Mouse (Mus musculus): ENCODE results near the gene Parva.

DNA sequence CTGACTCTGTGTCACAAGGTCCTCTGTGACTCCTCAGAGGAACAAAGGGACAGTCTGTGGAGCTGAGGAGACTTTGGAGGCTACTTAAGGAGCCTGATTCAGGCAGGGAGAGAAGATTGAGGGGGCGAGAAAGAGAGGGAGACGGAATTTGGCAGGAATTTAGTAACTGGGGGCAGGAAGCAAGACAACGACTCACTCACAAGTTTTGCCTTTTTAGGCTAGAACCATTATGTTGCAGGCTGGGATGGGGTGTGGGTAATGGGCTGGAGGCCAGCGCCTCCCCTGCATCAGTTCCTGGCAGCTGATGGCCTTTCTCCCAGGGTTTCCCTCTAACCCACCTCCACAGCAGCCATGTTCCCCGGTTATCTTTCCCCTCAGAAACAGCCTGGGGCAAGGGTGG lies 48.8 kb upstream of the Parva start:
- TF ChIP-seq CTCF (conservative IDR thresholded peaks at IDR 0.05; ENCODE audit: low read length) (no peak), POU5F1 (IDR thresholded peaks at IDR 0.05; ENCODE audit: borderline replicate concordance, low read length) (no peak), NANOG (IDR thresholded peaks at IDR 0.05; ENCODE audit: borderline replicate concordance, low read length) (no peak)
